Mouse (Mus musculus) cerebellum, postnatal 36 days (tissue): ENCODE measurements around the gene Olfr1167.
"Not testable (repeated sequence)": the region's sequence is repeated elsewhere in the genome, so short reads cannot be mapped to it uniquely, and the experiment has no call there.

Experiments
- DNase-seq, 2 experiments: peaks; one replicate each; pipeline ENCODE4 v3.0.0; 2021 to 2022; ENCODE audit warnings: mixed read lengths in 2 of 2

Gene Olfr1167

DNA sequence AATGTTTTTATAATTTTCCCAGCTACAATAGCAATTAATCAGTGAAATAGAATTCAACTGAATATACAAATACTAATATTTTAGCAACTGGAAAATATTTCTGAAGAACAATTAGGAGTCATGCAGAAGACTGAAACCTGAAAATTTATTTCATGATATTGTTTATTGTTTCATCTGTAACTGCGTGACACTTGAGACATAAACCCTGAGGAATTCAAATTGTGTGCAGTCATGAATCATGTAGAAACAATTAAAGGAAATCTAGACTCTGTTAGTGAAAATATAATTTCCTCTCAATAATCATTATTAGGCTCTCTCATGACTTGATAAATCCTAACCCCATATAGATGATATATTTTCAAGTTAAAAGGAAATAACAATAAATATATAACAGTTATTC lies at the start of gene Olfr1167:
Gene Olfr1167, minus strand, starts transcription at position 101 of the 400 bp plus-strand sequence.
- DNase-seq: not testable (repeated sequence)

DNA sequence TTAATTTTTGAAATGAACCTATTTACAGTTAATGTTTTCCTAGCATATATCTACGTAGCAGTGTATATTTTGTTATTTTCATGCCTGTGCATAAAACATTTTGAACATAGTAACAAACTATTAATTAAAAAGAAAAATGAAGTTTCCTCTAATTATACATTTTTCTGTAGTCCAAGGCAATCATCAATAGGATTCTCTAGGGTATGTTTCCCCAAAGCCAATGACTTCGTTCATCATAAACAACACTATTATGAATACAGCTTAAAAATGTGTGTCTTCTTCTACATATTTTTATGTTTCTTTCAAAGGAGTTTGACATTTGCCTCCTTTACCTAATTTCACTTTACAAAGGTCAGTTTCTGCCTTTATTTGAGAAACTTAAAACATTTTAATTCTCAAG lies 26.6 kb upstream of the Olfr1167 start, which contains the start of gene Olfr1168:
Gene Olfr1168, plus strand, starts transcription at position 301 of the 400 bp plus-strand sequence.
- DNase-seq: no peak

DNA sequence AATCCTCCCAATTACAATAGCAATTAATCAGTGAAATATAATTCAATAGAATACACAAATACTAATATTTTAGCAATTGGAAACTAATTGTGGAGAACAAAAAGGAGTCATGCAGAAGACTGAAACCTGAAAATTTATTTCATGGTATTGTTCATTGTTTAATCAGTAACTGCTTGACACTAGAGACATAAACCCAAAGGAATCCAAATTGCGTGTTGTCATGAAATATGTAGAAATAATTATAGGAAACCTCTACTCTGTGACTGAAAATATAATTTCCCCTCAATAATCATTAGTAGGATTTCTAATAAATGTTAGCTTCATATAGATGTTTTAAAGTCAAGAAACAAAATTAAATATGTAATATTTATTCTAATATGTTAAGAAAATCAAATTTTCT lies 26.8 kb downstream of the Olfr1167 start, which contains the start of gene Olfr1166:
Gene Olfr1166, minus strand, starts transcription at position 101 of the 400 bp plus-strand sequence.
- no peak for DNase-seq
